Mouse (Mus musculus) liver, adult 2 months (tissue): Measurements from ENCODE around the gene Smco2. TPM values are rescaled to one million over a fixed set of nuclear protein-coding genes. Genes with fewer than 3 reads are reported as not detected.
A peak's percentile ranks its signal among the peaks of the same experiment; 100 is the strongest.

Source experiments
- DNase-seq: peaks from one replicate; pipeline ENCODE4 v3.0.0-alpha.2; 2011; ENCODE audit warnings: low read depth, low spot score; ENCODE audit errors: extremely low read depth
- H3K27ac ChIP-seq: fragments of 200-500 bp; replicated peaks from 2 replicates; pipeline ENCODE4 v1.5.1; 2012; ENCODE audit warnings: low read depth, mild to moderate bottlenecking, control low read depth, inconsistent platforms, low read length; ENCODE audit not compliant: insufficient read depth
- H3K27me3 ChIP-seq: fragments of 200-500 bp; 2 replicates; pipeline ENCODE4 v1.6.1; 2012; ENCODE audit warnings: mild to moderate bottlenecking, moderate library complexity, low read length, inconsistent platforms; ENCODE audit not compliant: control insufficient read depth, insufficient read depth
- H3K36me3 ChIP-seq: fragments of 200-500 bp; 2 replicates; pipeline ENCODE4 v1.6.1; 2012; ENCODE audit warnings: low read length, inconsistent platforms; ENCODE audit not compliant: control insufficient read depth, insufficient read depth
- H3K4me1 ChIP-seq: fragments of 200-500 bp; 2 replicates; pipeline ENCODE4 v1.6.1; 2011; ENCODE audit warnings: low read length; ENCODE audit not compliant: control insufficient read depth, insufficient read depth
- H3K4me3 ChIP-seq: fragments of 200-500 bp; 2 replicates; pipeline ENCODE4 v1.5.1; 2011; ENCODE audit warnings: low read depth, mild to moderate bottlenecking, control low read depth, low read length, moderate library complexity; ENCODE audit not compliant: insufficient read depth
- H3K79me2 ChIP-seq: fragments of 200-500 bp; 2 replicates; pipeline ENCODE4 v1.6.1; 2012; ENCODE audit warnings: inconsistent platforms, mild to moderate bottlenecking, low read length, moderate library complexity; ENCODE audit not compliant: control insufficient read depth, insufficient read depth
- H3K9ac ChIP-seq: fragments of 200-500 bp; 2 replicates; pipeline ENCODE4 v1.6.1; 2012; ENCODE audit warnings: low read depth, mild to moderate bottlenecking, control low read depth, inconsistent platforms, low read length
- CTCF ChIP-seq: fragments of 200-500 bp; IDR thresholded peaks from 2 replicates; pipeline ENCODE4 v1.5.1; 2011; ENCODE audit warnings: low read depth, low read length, control low read depth
- POLR2A ChIP-seq: fragments of 200-500 bp; IDR thresholded peaks from 2 replicates; pipeline ENCODE4 v1.6.1; 2011; ENCODE audit warnings: low read length, control low read depth; ENCODE audit not compliant: insufficient read depth; ENCODE audit errors: extremely low read depth
- WGBS: fragments of 180-500 bp; shearing (Covaris S2); methylation state at CpG from one replicate; pipeline ENCODE4 v1.1.7; 2018; 5-methylcytosine and 5-hydroxymethylcytosine counted together
- polyA plus RNA-seq: library from polyadenylated mRNA; depleted of rRNA; stranded (reverse); fragments of >200 nt; gene quantifications from 2 replicates; pipeline ENCODE4 v1.2.3, GENCODE M21; 2012
- total RNA-seq: library from RNA; depleted of rRNA; stranded (reverse); fragments of >200 nt; gene quantifications from 2 replicates; pipeline ENCODE4 v1.2.3, GENCODE M21; 2014

The Smco2 gene
- total and polyA plus RNA-seq, 2 experiments: 0.06 TPM; not detected in 1

GRCm38 (mm10) chr6:146907061-146907794, 57.3 kb downstream of the Smco2 start:
- H3K27me3 ChIP-seq: no peaks in the 10 kb centered on the region
- H3K4me3 ChIP-seq: no peak overlapping the region
- H3K9ac ChIP-seq: no peak overlapping the region
- 37% methylated on average over 5 of the region's 5 CpGs for WGBS
- no peak for DNase-seq
- no peaks in the 10 kb centered on the region for H3K36me3 ChIP-seq
- H3K79me2 ChIP-seq: peaks cover 22% of the 10 kb centered on the region
- peaks cover 53% of the 10 kb centered on the region for H3K4me1 ChIP-seq
- TF ChIP-seq CTCF (no peak), POLR2A (no peak)
- H3K27ac ChIP-seq: peak overlapping the region; percentile 74

DNA sequence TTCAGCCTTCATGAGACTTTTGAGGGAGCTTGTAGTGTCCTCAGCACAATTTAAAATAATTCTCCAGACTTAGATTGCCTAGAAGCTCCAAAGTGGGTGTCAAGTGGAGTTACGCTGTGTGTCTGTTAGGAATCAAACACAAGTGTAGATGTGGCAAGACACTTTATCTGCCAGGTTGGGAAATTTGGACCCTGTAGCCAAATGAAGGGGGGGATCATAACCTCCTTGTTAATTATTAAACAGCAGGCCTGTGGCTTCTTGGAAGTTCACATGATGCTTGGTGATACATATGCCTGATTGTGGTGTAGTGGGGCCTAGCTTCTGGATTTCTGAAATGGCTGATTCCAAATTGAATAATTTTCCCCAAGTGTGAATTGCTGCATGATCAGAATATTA, 57.9 kb downstream of the Smco2 start:
- TF ChIP-seq CTCF (no peak), POLR2A (no peak)
- no peak overlapping the region for H3K9ac ChIP-seq
- H3K27ac ChIP-seq: peak overlapping the region; percentile 74
- peaks cover 57% of the 10 kb centered on the region for H3K4me1 ChIP-seq
- no peaks in the 10 kb centered on the region for H3K36me3 ChIP-seq
- DNase-seq: peak; percentile 98
- H3K4me3 ChIP-seq: no peak overlapping the region
- WGBS: 26% methylated on average over 1 of the region's 1 CpGs
- H3K79me2 ChIP-seq: peaks cover 22% of the 10 kb centered on the region
- no peaks in the 10 kb centered on the region for H3K27me3 ChIP-seq

- H3K4me3 ChIP-seq: no peak overlapping the region
- WGBS: 13% methylated on average over 2 of the region's 2 CpGs
- no peaks in the 10 kb centered on the region for H3K36me3 ChIP-seq
- no peak overlapping the region; the same call in 1 of the 2 replicates for H3K9ac ChIP-seq
- H3K27ac ChIP-seq: peak overlapping the region; percentile 65
- peaks cover 22% of the 10 kb centered on the region for H3K79me2 ChIP-seq
- TF ChIP-seq POLR2A (no peak), CTCF (no peak)
- no peak for DNase-seq
- H3K27me3 ChIP-seq: no peaks in the 10 kb centered on the region
- peaks cover 63% of the 10 kb centered on the region for H3K4me1 ChIP-seq
Measured at GRCm38 (mm10) chr6:146908801-146909200, 58.9 kb downstream of the Smco2 start.

DNA sequence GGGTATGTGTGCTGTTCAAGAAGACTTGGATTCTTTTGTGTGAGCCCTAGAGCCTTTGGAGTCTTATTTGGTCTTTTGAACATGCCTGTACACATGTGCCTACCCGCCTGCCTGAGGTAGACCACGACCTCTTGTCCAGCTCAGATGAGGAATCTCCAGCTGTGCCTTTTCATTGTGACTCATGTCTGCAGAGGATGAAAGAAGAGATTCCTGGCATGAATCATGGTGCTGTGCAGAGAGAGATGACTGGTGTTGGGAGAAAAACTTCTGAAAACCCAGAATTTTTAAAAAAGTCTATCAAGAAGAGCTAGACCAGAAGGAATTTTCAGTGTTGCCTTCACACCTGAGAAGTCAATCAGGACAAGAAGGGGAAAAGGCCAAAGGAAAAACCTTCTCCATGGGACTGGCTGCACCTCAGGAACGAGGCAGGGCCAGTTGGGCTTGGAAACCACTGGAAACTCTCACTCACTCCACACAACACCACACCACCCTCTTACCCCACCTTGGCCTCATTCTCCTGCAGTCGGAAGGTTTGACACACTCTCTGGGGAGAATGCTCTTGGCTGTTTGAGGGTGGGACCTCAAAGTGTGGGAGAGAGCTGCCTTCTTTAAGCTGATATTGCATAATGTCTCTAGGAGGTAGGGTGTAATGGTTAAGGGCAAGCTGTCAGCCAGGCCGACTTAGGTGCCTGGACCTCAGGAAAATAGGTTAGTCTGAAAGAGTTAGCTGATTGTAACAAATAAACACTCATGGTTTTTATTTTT, 60.0 kb downstream of the Smco2 start:
- Histone ChIP-seq H3K9ac (no peak overlapping the region), H3K36me3 (no peaks in the 10 kb centered on the region), H3K27me3 (no peaks in the 10 kb centered on the region), H3K4me3 (no peak overlapping the region), H3K27ac (no peak overlapping the region; the same call in 1 of the 2 replicates), H3K4me1 (peaks cover 58% of the 10 kb centered on the region), H3K79me2 (peaks cover 22% of the 10 kb centered on the region)
- no peak for DNase-seq
- 88% methylated on average over 5 of the region's 5 CpGs for WGBS
- TF ChIP-seq POLR2A (no peak), CTCF (no peak)

DNA sequence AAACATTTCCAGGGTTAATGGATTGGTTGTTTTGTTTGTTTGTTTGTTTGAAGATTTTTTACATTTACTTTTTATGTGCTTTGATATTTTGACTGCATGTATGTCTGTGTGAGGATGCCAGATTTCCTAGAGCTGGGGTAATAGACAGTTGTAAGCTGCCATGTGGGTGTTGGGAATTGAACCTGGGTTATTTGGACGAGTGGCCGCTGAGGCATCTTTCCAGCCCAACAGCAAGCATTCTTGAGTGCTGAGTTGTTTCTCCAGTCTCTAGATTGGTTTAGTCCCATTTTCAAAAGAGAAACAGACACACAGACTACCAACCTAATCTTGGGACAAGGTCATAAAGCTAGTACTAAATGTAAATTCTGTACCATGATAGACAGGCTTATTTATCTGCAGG, 60.9 kb downstream of the Smco2 start:
- H3K79me2 ChIP-seq: peaks cover 22% of the 10 kb centered on the region
- no peak for TF ChIP-seq POLR2A
- no peak for TF ChIP-seq CTCF
- H3K4me1 ChIP-seq: peaks cover 58% of the 10 kb centered on the region
- H3K4me3 ChIP-seq: no peak overlapping the region
- no peaks in the 10 kb centered on the region for H3K36me3 ChIP-seq
- DNase-seq: no peak
- no peak overlapping the region for H3K9ac ChIP-seq
- no peak overlapping the region for H3K27ac ChIP-seq
- whole genome bisulfite sequencing: 67% methylated on average over 2 of the region's 2 CpGs
- H3K27me3 ChIP-seq: no peaks in the 10 kb centered on the region
